Mouse (Mus musculus) hindbrain, postnatal 0 days (tissue): ENCODE data around the gene Plpp1. TPM values are rescaled to one million over a fixed set of nuclear protein-coding genes. Genes with fewer than 3 reads are reported as not detected.

Experiments
- ATAC-seq: fragments of 200-750 bp; cut with Nextera tagmentation; 2 replicates; pipeline ENCODE4 v1.8.0; 2017; ENCODE audit warnings: mild to moderate bottlenecking, moderate TSS enrichment, moderate library complexity
- DNase-seq: peaks from one replicate; pipeline ENCODE4 v3.0.0-alpha.2; 2015; ENCODE audit warnings: low spot score
- H3K27ac ChIP-seq: fragments of 300-500 bp; sonication (generic); 2 replicates; pipeline ENCODE4 v1.5.1; 2014; ENCODE audit warnings: mild to moderate bottlenecking
- H3K27me3 ChIP-seq: fragments of 300-500 bp; sonication (generic); 2 replicates; pipeline ENCODE4 v1.6.1; 2014; ENCODE audit warnings: low read length, mixed read lengths; ENCODE audit not compliant: insufficient read depth
- H3K36me3 ChIP-seq: fragments of 300-500 bp; sonication (generic); 2 replicates; pipeline ENCODE4 v1.6.1; 2014; ENCODE audit warnings: low read length, mixed read lengths; ENCODE audit not compliant: insufficient read depth
- H3K4me1 ChIP-seq: fragments of 300-500 bp; sonication (generic); 2 replicates; pipeline ENCODE4 v1.6.1; 2014; ENCODE audit warnings: antibody characterized with exemption, low read length, mixed read lengths; ENCODE audit not compliant: insufficient read depth
- H3K4me2 ChIP-seq: fragments of 300-500 bp; sonication (generic); 2 replicates; pipeline ENCODE4 v1.6.1; 2014; ENCODE audit warnings: low read depth, mild to moderate bottlenecking, low read length, moderate library complexity, mixed read lengths
- H3K4me3 ChIP-seq: fragments of 300-500 bp; sonication (generic); 2 replicates; pipeline ENCODE4 v1.5.1; 2014; ENCODE audit warnings: low read length
- H3K9ac ChIP-seq: fragments of 300-500 bp; sonication (generic); replicated peaks from 2 replicates; pipeline ENCODE4 v1.6.1; 2014; ENCODE audit warnings: mild to moderate bottlenecking, low read length, moderate library complexity, mixed read lengths
- H3K9me3 ChIP-seq: fragments of 300-500 bp; sonication (generic); 2 replicates; pipeline ENCODE4 v1.6.1; 2016; ENCODE audit warnings: low read length, mixed read lengths
- CTCF ChIP-seq: IDR thresholded peaks from 2 replicates; pipeline ENCODE4 v1.5.1; 2016; ENCODE audit warnings: antibody characterized with exemption, control low read depth, low read depth
- WGBS: fragments of 180-500 bp; shearing (Covaris S2); extraction: QIAGEN DNeasy Blood & Tissue Kit; methylation state at CpG from one replicate; pipeline ENCODE4 v1.1.7; 2014; 5-methylcytosine and 5-hydroxymethylcytosine counted together
- polyA plus RNA-seq: library from polyadenylated mRNA; unstranded; fragments of >200 nt; fragmentation: Nextera tagmentation; extraction: Ambion mirVana; gene quantifications from 2 replicates; pipeline ENCODE4 v1.2.1, GENCODE M21; 2015
- total RNA-seq: library from RNA; depleted of rRNA; stranded (reverse); fragments of >200 nt; gene quantifications from 2 replicates; pipeline ENCODE4 v1.2.3, GENCODE M21; 2014

The Plpp1 gene
- total and polyA plus RNA-seq, 2 experiments from 2014 or later, result 54.0 to 88.1 TPM

- DNase-seq, result no peak
- WGBS, result 83% methylated on average over 9 of the region's 9 CpGs
- no peak overlapping the region for H3K4me3 ChIP-seq
- H3K27me3 ChIP-seq, result no peaks in the 10 kb centered on the region
- H3K9me3 ChIP-seq, result no peaks in the 10 kb centered on the region
- no peaks in the 10 kb centered on the region for H3K36me3 ChIP-seq
- H3K9ac ChIP-seq, result no peak overlapping the region
- TF ChIP-seq CTCF, result no peak
- H3K4me2 ChIP-seq, result no peak overlapping the region
- H3K27ac ChIP-seq, result no peak overlapping the region
- H3K4me1 ChIP-seq, result no peaks in the 10 kb centered on the region
- no peak for ATAC-seq
Observed at GRCm38 (mm10) chr13:112757395-112757794, 43.2 kb upstream of the Plpp1 start.

- ATAC-seq (no peak), DNase-seq (no peak)
- Histone ChIP-seq H3K27ac (no peak overlapping the region), H3K4me3 (no peak overlapping the region), H3K27me3 (no peaks in the 10 kb centered on the region), H3K9me3 (no peaks in the 10 kb centered on the region), H3K4me1 (no peaks in the 10 kb centered on the region), H3K9ac (no peak overlapping the region), H3K36me3 (no peaks in the 10 kb centered on the region), H3K4me2 (no peak overlapping the region)
- no peak for TF ChIP-seq CTCF
- WGBS, result 83% methylated on average over 6 of the region's 6 CpGs
Observed at GRCm38 (mm10) chr13:112758546-112759090, 42.0 kb upstream of the Plpp1 start.

DNA sequence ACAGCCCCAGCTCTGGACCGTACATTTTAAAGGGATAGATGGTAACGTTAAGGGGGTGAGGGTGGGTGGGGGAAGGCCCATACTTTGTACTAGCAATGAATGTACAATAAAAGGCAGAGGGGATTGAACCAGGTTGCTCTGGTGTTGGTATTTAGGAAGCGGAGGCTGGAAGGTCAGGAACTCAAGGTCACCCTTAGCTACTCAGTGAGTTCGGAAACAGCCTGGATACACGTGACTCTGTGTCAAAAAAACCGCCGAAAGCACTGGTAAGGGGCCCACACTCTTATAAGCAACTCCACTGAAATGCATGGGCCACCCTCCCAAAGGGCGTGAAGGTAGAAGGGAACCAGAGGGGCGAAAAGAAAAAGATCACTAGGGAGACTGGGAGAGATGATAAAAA, 41.2 kb upstream of the Plpp1 start:
- no peak for TF ChIP-seq CTCF
- 85% methylated on average over 9 of the region's 9 CpGs for WGBS
- H3K27ac ChIP-seq, result no peak overlapping the region
- H3K4me3 ChIP-seq, result no peak overlapping the region
- ATAC-seq, result no peak
- no peak overlapping the region for H3K9ac ChIP-seq
- no peaks in the 10 kb centered on the region for H3K36me3 ChIP-seq
- no peaks in the 10 kb centered on the region for H3K4me1 ChIP-seq
- no peak overlapping the region for H3K4me2 ChIP-seq
- no peak for DNase-seq
- H3K9me3 ChIP-seq, result no peaks in the 10 kb centered on the region
- no peaks in the 10 kb centered on the region for H3K27me3 ChIP-seq

DNA sequence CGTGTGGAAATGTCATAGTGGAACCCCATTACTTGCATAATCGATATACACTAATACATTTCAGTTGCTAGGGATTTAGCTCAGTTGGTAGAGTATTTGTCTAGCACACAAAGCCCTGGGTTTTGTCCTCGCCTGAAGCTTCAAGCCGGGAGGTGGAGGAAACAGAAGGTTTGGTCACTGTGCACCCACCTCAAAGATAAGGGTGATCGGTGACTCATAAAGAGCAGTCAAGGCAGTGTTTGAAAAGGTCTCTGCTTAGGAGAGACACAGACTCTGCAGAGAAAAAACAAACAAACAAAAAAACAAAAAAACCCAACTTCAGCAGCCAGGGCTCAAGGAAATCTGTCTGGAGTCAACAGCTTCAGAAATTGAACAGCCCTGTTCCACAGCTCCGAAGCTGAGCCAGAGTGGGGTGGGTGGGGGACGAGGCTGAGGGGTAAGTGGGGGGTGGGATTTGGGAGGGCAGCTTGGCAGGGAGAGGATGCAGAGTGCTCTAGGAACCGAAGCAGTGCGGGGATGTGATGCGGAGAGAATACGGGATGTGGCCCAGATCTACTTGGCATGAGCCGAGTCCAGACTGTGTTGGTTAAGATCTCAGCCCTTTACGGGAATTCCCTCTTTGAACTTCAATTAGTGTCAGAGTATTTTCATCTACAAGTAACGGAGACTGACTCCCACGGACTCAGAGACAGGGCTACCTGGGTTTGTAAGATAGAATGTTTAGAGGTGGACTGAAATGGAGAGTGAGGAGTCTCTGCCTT, 40.6 kb upstream of the Plpp1 start:
- Histone ChIP-seq H3K9me3 (no peaks in the 10 kb centered on the region), H3K27ac (no peak overlapping the region), H3K27me3 (no peaks in the 10 kb centered on the region), H3K4me1 (no peaks in the 10 kb centered on the region), H3K4me3 (no peak overlapping the region), H3K9ac (no peak overlapping the region), H3K36me3 (no peaks in the 10 kb centered on the region), H3K4me2 (no peak overlapping the region)
- TF ChIP-seq CTCF, result no peak
- WGBS, result 63% methylated on average over 15 of the region's 15 CpGs
- peak; percentile 30 for DNase-seq
- peak; percentile 47; the same call in 1 of the 2 replicates for ATAC-seq

GRCm38 (mm10) chr13:112760538-112760881, 40.1 kb upstream of the Plpp1 start:
- H3K4me2 ChIP-seq, result no peak overlapping the region
- no peaks in the 10 kb centered on the region for H3K27me3 ChIP-seq
- no peak overlapping the region for H3K9ac ChIP-seq
- no peaks in the 10 kb centered on the region for H3K9me3 ChIP-seq
- H3K4me3 ChIP-seq, result no peak overlapping the region
- H3K4me1 ChIP-seq, result no peaks in the 10 kb centered on the region
- no peaks in the 10 kb centered on the region for H3K36me3 ChIP-seq
- no peak for DNase-seq
- no peak overlapping the region for H3K27ac ChIP-seq
- no peak for TF ChIP-seq CTCF
- WGBS, result 58% methylated on average over 1 of the region's 1 CpGs
- no peak for ATAC-seq

- Histone ChIP-seq H3K36me3 (no peaks in the 10 kb centered on the region), H3K4me3 (no peak overlapping the region), H3K27me3 (no peaks in the 10 kb centered on the region), H3K9ac (no peak overlapping the region), H3K4me1 (no peaks in the 10 kb centered on the region), H3K27ac (no peak overlapping the region), H3K4me2 (no peak overlapping the region), H3K9me3 (no peaks in the 10 kb centered on the region)
- no peak for DNase-seq
- no peak for TF ChIP-seq CTCF
- 79% methylated on average over 1 of the region's 1 CpGs for WGBS
- ATAC-seq, result no peak
Observed at GRCm38 (mm10) chr13:112761787-112762186, 38.8 kb upstream of the Plpp1 start.

DNA sequence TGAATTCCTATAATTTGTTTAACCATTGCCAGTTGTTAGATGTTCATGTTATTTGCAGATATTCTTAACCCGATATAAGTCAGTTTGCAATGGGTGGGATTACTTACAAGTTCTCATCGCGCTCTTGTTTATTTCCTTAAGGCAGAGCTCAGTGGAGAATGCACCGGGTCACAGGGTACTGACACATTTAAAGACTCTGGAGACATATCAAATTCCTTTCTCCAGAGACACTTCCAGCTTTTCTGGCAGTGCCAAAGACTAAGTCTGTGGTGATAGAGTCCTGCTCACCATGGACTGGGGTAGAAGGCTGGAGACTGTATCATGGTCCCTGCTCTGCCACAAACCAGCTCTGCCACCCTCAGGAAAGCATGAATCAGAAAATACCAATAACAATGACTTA, 38.0 kb upstream of the Plpp1 start:
- H3K4me3 ChIP-seq, result no peak overlapping the region
- no peaks in the 10 kb centered on the region for H3K27me3 ChIP-seq
- H3K9ac ChIP-seq, result no peak overlapping the region
- H3K4me2 ChIP-seq, result no peak overlapping the region
- H3K27ac ChIP-seq, result no peak overlapping the region
- no peaks in the 10 kb centered on the region for H3K36me3 ChIP-seq
- WGBS, result 75% methylated on average over 4 of the region's 4 CpGs
- H3K9me3 ChIP-seq, result peaks cover 6% of the 10 kb centered on the region; the same call in 1 of the 2 replicates
- ATAC-seq (no peak), DNase-seq (no peak)
- no peak for TF ChIP-seq CTCF
- no peaks in the 10 kb centered on the region for H3K4me1 ChIP-seq
